ENCODE assay signal across 10 mouse cellular contexts in genomic region chr14:54228501-54228900, GRCm38 (mm10). TPM values are rescaled to one million over a fixed set of nuclear protein-coding genes. Genes with fewer than 3 reads are reported as not detected.
DNase-seq lines count a peak whose midpoint lies in the region; ATAC-seq and TF ChIP-seq lines count a peak whose summit lies in the region.
"Had no signal": no experiment of that assay in that cellular context is flagged by ENCODE, and none has a peak within 500 bp of the region (broad histone marks: within the 10 kb centered on the region; RNA-seq: fewer than 3 reads in every experiment).

No protein-coding gene starts in this region.

- no peak for TF ChIP-seq POLR2A in cerebellum, adult 2 months (IDR thresholded peaks at IDR 0.05; ENCODE audit: borderline replicate concordance, insufficient read depth, low read length)
- no peak for TF ChIP-seq POLR2A in spleen, adult 2 months (IDR thresholded peaks at IDR 0.05; ENCODE audit: low read depth, low read length)

- TF ChIP-seq CTCF in cerebellum, adult 2 months (IDR thresholded peaks at IDR 0.05; ENCODE audit: borderline replicate concordance, insufficient read depth, low read depth, low read length), result no peak
- no peak for TF ChIP-seq CTCF in spleen, adult 2 months (IDR thresholded peaks at IDR 0.05; ENCODE audit: extremely low read depth, insufficient read depth, insufficient read length, insufficient replicate concordance)

- peak overlapping the region; percentile 54; the same call in 1 of the 2 replicates for H3K9ac ChIP-seq in limb, embryonic 12.5 days (replicated peaks)
- H3K9ac ChIP-seq in stomach, embryonic 14.5 days (replicated peaks; ENCODE audit: low read depth, low read length), result no peak overlapping the region

- peak overlapping the region; percentile 89 for H3K4me3 ChIP-seq in cerebellum, adult 2 months (replicated peaks; ENCODE audit: insufficient read depth, low read depth, low read length)
- no peak overlapping the region for H3K4me3 ChIP-seq in spleen, adult 2 months (ENCODE audit: extremely low read depth, insufficient read depth, insufficient read length)
- peak overlapping the region; percentile 31 for H3K4me3 ChIP-seq in limb, embryonic 12.5 days (replicated peaks)
- no peak overlapping the region for H3K4me3 ChIP-seq in stomach, embryonic 14.5 days (ENCODE audit: low read depth, low read length)

- no peaks in the 10 kb centered on the region for H3K9me3 ChIP-seq in limb, embryonic 12.5 days
- no peaks in the 10 kb centered on the region for H3K9me3 ChIP-seq in stomach, embryonic 14.5 days (ENCODE audit: control insufficient read depth, low read depth, low read length)

- H3K4me1 ChIP-seq in cerebellum, adult 2 months (ENCODE audit: control insufficient read depth, insufficient read depth, low read length), result no peaks in the 10 kb centered on the region
- peaks cover 41% of the 10 kb centered on the region for H3K4me1 ChIP-seq in spleen, adult 2 months (ENCODE audit: control insufficient read depth, insufficient read depth, insufficient read length)
- H3K4me1 ChIP-seq in limb, embryonic 12.5 days (replicated peaks), result peaks cover 29% of the 10 kb centered on the region
- peaks cover 24% of the 10 kb centered on the region for H3K4me1 ChIP-seq in stomach, embryonic 14.5 days (ENCODE audit: control insufficient read depth, insufficient read depth, low read length)

- H3K4me2 ChIP-seq in limb, embryonic 12.5 days, result peak overlapping the region; percentile 54
- peak overlapping the region; percentile 42; the same call in 1 of the 2 replicates for H3K4me2 ChIP-seq in stomach, embryonic 14.5 days (replicated peaks; ENCODE audit: low read depth, low read length)

- H3K27ac ChIP-seq in cerebellum, adult 2 months (ENCODE audit: insufficient read depth, low read length), result no peak overlapping the region
- peak overlapping the region; percentile 97 for H3K27ac ChIP-seq in spleen, adult 2 months (ENCODE audit: insufficient read depth, low read length)
- H3K27ac ChIP-seq in limb, embryonic 12.5 days, result no peak overlapping the region
- no peak overlapping the region for H3K27ac ChIP-seq in stomach, embryonic 14.5 days (ENCODE audit: low read length)

- H3K36me3 ChIP-seq in spleen, adult 2 months (ENCODE audit: control insufficient read depth, insufficient read depth, low read length), result no peaks in the 10 kb centered on the region
- H3K36me3 ChIP-seq in limb, embryonic 12.5 days, result no peaks in the 10 kb centered on the region
- H3K36me3 ChIP-seq in stomach, embryonic 14.5 days (ENCODE audit: control insufficient read depth, insufficient read depth, low read length), result no peaks in the 10 kb centered on the region

- DNase-seq in cerebellum, adult 2 months, result peak in 1 of 2 experiments; percentile 38
- DNase-seq in cerebellum, adult 11 months, result no peak
- no peak for DNase-seq in spleen, adult 2 months (ENCODE audit: low read depth in 1 of 2, low spot score in 2 of 2)
- DNase-seq in spleen, postnatal 4 days (ENCODE audit: low spot score in 2 of 2), result no peak
- DNase-seq in layer of hippocampus, postnatal 14 days (ENCODE audit: low spot score in 2 of 2), result no peak
- no peak for DNase-seq in adrenal gland, postnatal 4 days (ENCODE audit: low spot score in 2 of 2)

- WGBS in cerebellum, adult 2 months, result 28% methylated on average over 7 of the region's 7 CpGs
- 57% methylated on average over 7 of the region's 7 CpGs for WGBS in spleen, adult 2 months
- 9% methylated on average over 7 of the region's 7 CpGs for WGBS in limb, embryonic 12.5 days
- WGBS in stomach, embryonic 14.5 days, result 26% methylated on average over 7 of the region's 7 CpGs

- H3K27me3 ChIP-seq in cerebellum, adult 2 months (ENCODE audit: control insufficient read depth, insufficient read depth, low read length), result no peaks in the 10 kb centered on the region
- no peaks in the 10 kb centered on the region for H3K27me3 ChIP-seq in spleen, adult 2 months (ENCODE audit: control insufficient read depth, insufficient read depth, low read length)
- H3K27me3 ChIP-seq in limb, embryonic 12.5 days, result no peaks in the 10 kb centered on the region
- no peaks in the 10 kb centered on the region for H3K27me3 ChIP-seq in stomach, embryonic 14.5 days (ENCODE audit: control insufficient read depth, insufficient read depth, low read length)

- ATAC-seq in limb, embryonic 12.5 days (ENCODE audit: insufficient number of reproducible peaks, insufficient read depth, low FRiP score, low TSS enrichment, low read depth), result no peak
- no peak for ATAC-seq in stomach, embryonic 14.5 days (ENCODE audit: insufficient number of reproducible peaks, insufficient read depth, low FRiP score, low read depth)

RNA-seq across cellular contexts. Expression of gene Dad1, which starts 25.4 kb away (rescaled TPM):
- 238 and 254 TPM in 2 replicates for polyA plus RNA-seq in cerebellum, adult 2 months (2012; rRNA removed)
- 309 and 372 TPM in 2 replicates for polyA plus RNA-seq in spleen, adult 2 months (2012; rRNA removed)
- 240 and 247 TPM in 2 replicates for polyA plus RNA-seq in limb, embryonic 12.5 days (2016; fragmentation: Nextera tagmentation; extraction: Ambion mirVana)
- polyA plus RNA-seq in stomach, embryonic 14.5 days (2014; fragmentation: Nextera tagmentation; extraction: Ambion mirVana), result 400 and 406 TPM in 2 replicates
- 100 to 1,000 TPM; 123 to 124 TPM for total RNA-seq in layer of hippocampus, postnatal 14 days (2021)
- 100 to 1,000 TPM; 195 to 211 TPM for total RNA-seq in adrenal gland, postnatal 4 days (2021)

RNA-seq across cellular contexts. Expression of gene Abhd4, which starts 25.5 kb away (rescaled TPM):
- polyA plus RNA-seq in cerebellum, adult 2 months (2012; rRNA removed), result 57.6 and 59.2 TPM in 2 replicates
- 17.9 and 23.4 TPM in 2 replicates for polyA plus RNA-seq in spleen, adult 2 months (2012; rRNA removed)
- 37.6 and 42.5 TPM in 2 replicates for polyA plus RNA-seq in limb, embryonic 12.5 days (2016; fragmentation: Nextera tagmentation; extraction: Ambion mirVana)
- 52.2 and 54.3 TPM in 2 replicates for polyA plus RNA-seq in stomach, embryonic 14.5 days (2014; fragmentation: Nextera tagmentation; extraction: Ambion mirVana)
- 10 to 100 TPM; 56.1 to 58.9 TPM for total RNA-seq in layer of hippocampus, postnatal 14 days (2021)
- 100 to 1,000 TPM; 351 to 353 TPM for total RNA-seq in adrenal gland, postnatal 4 days (2021)

RNA-seq across cellular contexts. Expression of gene Olfr49, which starts 56.2 kb away (rescaled TPM):
- not detected in 2 replicates for polyA plus RNA-seq in cerebellum, adult 2 months (2012; rRNA removed)
- polyA plus RNA-seq in spleen, adult 2 months (2012; rRNA removed), result not detected in 2 replicates
- not detected in 2 replicates for polyA plus RNA-seq in limb, embryonic 12.5 days (2016; fragmentation: Nextera tagmentation; extraction: Ambion mirVana)
- not detected in 2 replicates for polyA plus RNA-seq in stomach, embryonic 14.5 days (2014; fragmentation: Nextera tagmentation; extraction: Ambion mirVana)
- not detected for total RNA-seq in layer of hippocampus, postnatal 14 days (2021)
- total RNA-seq in adrenal gland, postnatal 4 days (2021), result not detected
- total RNA-seq: adrenal gland, postnatal 14 days; megakaryocyte-erythroid progenitor cell, adult 5-6 weeks had no signal

Comparison
In these comparisons a context has a peak if more than half of its experiments do, and no peak if none do; other contexts are left out.
1. H3K4me3 ChIP-seq: peak in cerebellum, adult 2 months (single experiment) and limb, embryonic 12.5 days (single experiment); none in spleen, adult 2 months (single experiment) and stomach, embryonic 14.5 days (single experiment).